Mouse (Mus musculus) megakaryocyte, embryonic 14.5 days (primary cell): ENCODE measurements at regions not wholly inside any gene's neighbourhood (a gene's known extent, or its start where the extent isn't known, plus 50 kb on each side); places are given as distances from the start of the nearest gene placed in this dataset.

Experiments
- FLI1 ChIP-seq: IDR thresholded peaks from 2 replicates; pipeline ENCODE4 v1.6.1; 2012; ENCODE audit warnings: low read length, inconsistent platforms, mixed read lengths
- GATA1 ChIP-seq: IDR thresholded peaks from 3 replicates; pipeline ENCODE4 v1.6.1; 2012; ENCODE audit warnings: mixed read lengths, low read length, inconsistent platforms, borderline replicate concordance

GRCm38 (mm10) chr16:50785384-50785783 lies 194.4 kb upstream of the Ccdc54 start:
- no peak for TF ChIP-seq GATA1
- TF ChIP-seq FLI1 = no peak
